Mouse (Mus musculus) hindbrain, embryonic 12.5 days (tissue): Measurements from ENCODE around the gene Map2k1. TPM values are rescaled to one million over a fixed set of nuclear protein-coding genes. Genes with fewer than 3 reads are reported as not detected.
"Not testable (repeated sequence)": the region's sequence is repeated elsewhere in the genome, so short reads cannot be mapped to it uniquely, and the experiment has no call there.

Experiments used
- ATAC-seq: fragments of 200-750 bp; cut with Nextera tagmentation; 2 replicates; pipeline ENCODE4 v1.8.0; 2017; ENCODE audit warnings: moderate TSS enrichment; ENCODE audit not compliant: low FRiP score
- H3K27ac ChIP-seq: fragments of 300-500 bp; sonication (generic); 2 replicates; pipeline ENCODE4 v1.5.1; 2016; ENCODE audit warnings: mild to moderate bottlenecking
- H3K27me3 ChIP-seq: fragments of 300-500 bp; sonication (generic); 2 replicates; pipeline ENCODE4 v1.6.1; 2016; ENCODE audit warnings: mild to moderate bottlenecking
- H3K36me3 ChIP-seq: fragments of 300-500 bp; sonication (generic); 2 replicates; pipeline ENCODE4 v1.6.1; 2016; ENCODE audit warnings: mild to moderate bottlenecking
- H3K4me1 ChIP-seq: fragments of 300-500 bp; sonication (generic); 2 replicates; pipeline ENCODE4 v1.6.1; 2016
- H3K4me2 ChIP-seq: fragments of 300-500 bp; sonication (generic); replicated peaks from 2 replicates; pipeline ENCODE4 v1.6.1; 2016; ENCODE audit warnings: mild to moderate bottlenecking
- H3K4me3 ChIP-seq: fragments of 300-500 bp; sonication (generic); 2 replicates; pipeline ENCODE4 v1.5.1; 2016; ENCODE audit warnings: mild to moderate bottlenecking
- H3K9ac ChIP-seq: fragments of 300-500 bp; sonication (generic); 2 replicates; pipeline ENCODE4 v1.6.1; 2016; ENCODE audit warnings: mild to moderate bottlenecking, moderate library complexity
- H3K9me3 ChIP-seq: fragments of 300-500 bp; sonication (generic); replicated peaks from 2 replicates; pipeline ENCODE4 v1.6.1; 2016; ENCODE audit warnings: mild to moderate bottlenecking
- WGBS: fragments of 180-500 bp; shearing (Covaris S2); methylation state at CpG from one replicate; pipeline ENCODE4 v1.1.7; 2016; 5-methylcytosine and 5-hydroxymethylcytosine counted together
- polyA plus RNA-seq: library from polyadenylated mRNA; unstranded; fragments of >200 nt; fragmentation: Nextera tagmentation; extraction: Ambion mirVana; gene quantifications from 2 replicates; pipeline ENCODE4 v1.2.1, GENCODE M21; 2016

The Map2k1 gene
- polyA plus RNA-seq, 1 experiment from 2014 or later, result 75.0 TPM

DNA sequence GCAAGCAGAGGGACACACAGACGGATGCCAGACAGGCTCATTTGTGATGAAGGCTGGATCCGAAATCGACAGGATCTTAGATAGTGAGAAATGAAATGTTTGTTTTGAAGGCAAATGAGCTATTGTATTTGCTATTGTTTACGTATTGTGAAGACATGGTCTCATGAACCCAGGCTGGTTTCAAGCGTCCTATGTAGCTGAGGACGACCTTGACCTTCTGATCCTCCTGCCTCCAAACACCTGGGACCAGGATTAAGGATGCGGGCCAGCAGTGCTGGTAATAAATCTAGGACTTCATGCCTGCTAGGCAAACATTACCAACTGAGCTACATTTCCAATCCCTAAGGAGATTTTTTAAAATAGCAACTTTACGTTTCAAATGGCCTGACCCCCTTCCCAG lies 55.9 kb downstream of the Map2k1 start:
- no peak overlapping the region for H3K4me3 ChIP-seq
- H3K9ac ChIP-seq, result no peak overlapping the region
- H3K36me3 ChIP-seq, result peaks cover 24% of the 10 kb centered on the region
- H3K4me1 ChIP-seq, result no peaks in the 10 kb centered on the region
- no peaks in the 10 kb centered on the region for H3K9me3 ChIP-seq
- H3K27me3 ChIP-seq, result no peaks in the 10 kb centered on the region
- H3K4me2 ChIP-seq, result no peak overlapping the region
- no peak overlapping the region for H3K27ac ChIP-seq
- no peak for ATAC-seq
- WGBS, result 92% methylated on average over 8 of the region's 8 CpGs

DNA sequence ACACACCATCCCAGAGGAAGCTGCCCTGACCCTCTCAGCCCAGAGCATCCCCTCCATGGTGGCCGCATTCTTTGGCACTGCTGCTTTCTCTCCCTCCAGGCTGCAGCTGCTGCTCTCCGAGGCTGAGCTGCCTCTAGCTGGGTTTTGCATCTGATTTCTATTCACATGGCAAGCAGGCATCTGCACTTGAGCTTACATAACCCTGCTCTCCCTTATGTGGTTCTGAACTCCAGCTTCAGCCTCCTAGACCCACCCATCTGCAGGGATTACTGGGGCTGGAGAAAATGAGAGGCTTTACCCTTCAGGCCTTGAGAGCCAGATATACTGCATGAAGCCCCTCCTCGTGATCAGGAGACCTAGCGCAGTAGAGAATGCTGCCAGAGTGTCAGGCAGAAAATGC lies 57.9 kb downstream of the Map2k1 start:
- no peak overlapping the region for H3K4me3 ChIP-seq
- H3K9ac ChIP-seq, result no peak overlapping the region
- no peak for ATAC-seq

DNA sequence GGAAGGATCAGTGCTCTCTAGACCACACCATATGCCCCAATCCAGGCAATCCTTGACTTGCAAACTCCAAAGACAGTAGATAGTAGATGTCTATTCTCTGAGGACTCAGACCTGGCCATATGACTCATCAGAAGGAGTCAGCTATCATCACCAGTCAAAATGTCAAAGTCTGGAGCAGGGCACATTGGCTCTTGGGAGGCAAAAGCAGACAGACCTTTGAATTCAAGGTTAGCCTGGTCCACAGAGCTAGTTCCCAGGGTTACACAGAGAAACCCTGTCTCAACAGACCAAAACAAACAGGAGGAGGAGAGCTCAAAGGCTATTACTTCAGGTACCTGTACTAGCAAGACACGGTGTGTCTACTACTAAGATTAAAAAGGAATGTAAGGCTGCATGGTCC lies 59.6 kb downstream of the Map2k1 start:
- Histone ChIP-seq H3K27me3 (no peaks in the 10 kb centered on the region), H3K9me3 (no peaks in the 10 kb centered on the region), H3K4me3 (no peak overlapping the region), H3K9ac (no peak overlapping the region), H3K4me2 (no peak overlapping the region), H3K4me1 (no peaks in the 10 kb centered on the region), H3K27ac (no peak overlapping the region), H3K36me3 (peaks cover 39% of the 10 kb centered on the region)
- 97% methylated on average over 1 of the region's 1 CpGs for WGBS
- no peak for ATAC-seq

More for the DNA sequence above, 57.9 kb downstream of the Map2k1 start:
- Histone ChIP-seq H3K4me1 (no peaks in the 10 kb centered on the region), H3K27ac (no peak overlapping the region), H3K4me2 (no peak overlapping the region), H3K9me3 (no peaks in the 10 kb centered on the region), H3K36me3 (peaks cover 35% of the 10 kb centered on the region), H3K27me3 (no peaks in the 10 kb centered on the region)
- 84% methylated on average over 4 of the region's 4 CpGs for WGBS

DNA sequence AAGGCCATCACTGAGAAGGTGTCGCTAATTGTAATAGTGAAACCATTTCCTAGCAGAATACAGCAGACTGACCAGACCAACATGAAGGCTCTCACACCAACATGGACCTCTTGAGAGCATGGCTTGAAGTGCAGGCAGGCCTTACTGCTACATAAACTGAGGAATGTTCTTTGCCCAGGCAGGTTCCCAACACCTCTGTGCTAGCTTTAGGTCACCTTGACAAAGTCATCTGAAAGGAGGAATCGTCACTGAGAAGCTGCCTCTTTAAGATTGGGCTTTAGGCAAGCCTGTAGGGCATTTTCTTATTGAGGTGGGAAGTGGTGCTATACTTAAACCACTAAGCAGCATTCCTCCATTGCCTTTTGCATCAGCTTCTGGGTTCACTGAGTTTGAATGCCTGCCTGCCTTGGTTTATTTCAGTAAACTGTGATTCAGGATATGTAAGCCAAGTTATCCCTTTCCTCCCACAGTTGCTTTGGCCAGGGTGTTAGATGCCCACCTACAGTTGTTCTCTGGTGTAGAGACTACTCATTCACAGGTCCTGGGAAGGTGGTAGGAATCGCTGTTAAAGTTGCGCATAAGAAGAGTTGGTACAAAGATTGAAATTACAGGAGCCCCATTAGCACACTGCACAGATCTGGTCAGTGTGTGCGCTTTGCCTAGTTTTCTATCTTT lies 69.1 kb downstream of the Map2k1 start:
- WGBS, result 94% methylated on average over 5 of the region's 5 CpGs
- Histone ChIP-seq H3K4me2 (no peak overlapping the region), H3K36me3 (peaks cover 59% of the 10 kb centered on the region), H3K9me3 (no peaks in the 10 kb centered on the region), H3K4me3 (no peak overlapping the region), H3K4me1 (peaks cover 8% of the 10 kb centered on the region), H3K27ac (no peak overlapping the region), H3K9ac (no peak overlapping the region), H3K27me3 (no peaks in the 10 kb centered on the region)
- ATAC-seq, result no peak

DNA sequence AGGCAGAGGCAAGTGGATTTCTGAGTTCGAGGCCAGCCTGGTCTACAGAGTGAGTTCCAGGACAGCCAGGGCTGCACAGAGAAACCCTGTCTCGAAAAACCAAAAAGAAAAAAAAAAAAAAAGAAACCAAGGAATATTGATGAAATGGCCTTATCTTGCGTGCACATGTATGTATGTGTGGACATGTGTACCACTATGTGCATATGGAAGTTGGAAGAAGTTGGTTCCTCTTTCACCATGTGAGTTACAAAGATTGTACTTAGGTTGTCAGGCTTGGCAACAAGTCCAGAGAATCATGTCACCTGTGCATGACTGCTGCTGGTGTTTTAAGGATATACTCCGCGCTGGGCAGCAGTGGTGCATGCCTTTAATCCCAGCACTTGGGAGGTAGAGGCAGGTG lies 70.1 kb downstream of the Map2k1 start:
- not testable (repeated sequence) for H3K4me3 ChIP-seq, H3K9me3 ChIP-seq, H3K27me3 ChIP-seq, H3K27ac ChIP-seq, H3K4me1 ChIP-seq, H3K4me2 ChIP-seq, ATAC-seq, H3K9ac ChIP-seq
- WGBS, result 98% methylated on average over 5 of the region's 5 CpGs
- H3K36me3 ChIP-seq, result peaks cover 49% of the 10 kb centered on the region

DNA sequence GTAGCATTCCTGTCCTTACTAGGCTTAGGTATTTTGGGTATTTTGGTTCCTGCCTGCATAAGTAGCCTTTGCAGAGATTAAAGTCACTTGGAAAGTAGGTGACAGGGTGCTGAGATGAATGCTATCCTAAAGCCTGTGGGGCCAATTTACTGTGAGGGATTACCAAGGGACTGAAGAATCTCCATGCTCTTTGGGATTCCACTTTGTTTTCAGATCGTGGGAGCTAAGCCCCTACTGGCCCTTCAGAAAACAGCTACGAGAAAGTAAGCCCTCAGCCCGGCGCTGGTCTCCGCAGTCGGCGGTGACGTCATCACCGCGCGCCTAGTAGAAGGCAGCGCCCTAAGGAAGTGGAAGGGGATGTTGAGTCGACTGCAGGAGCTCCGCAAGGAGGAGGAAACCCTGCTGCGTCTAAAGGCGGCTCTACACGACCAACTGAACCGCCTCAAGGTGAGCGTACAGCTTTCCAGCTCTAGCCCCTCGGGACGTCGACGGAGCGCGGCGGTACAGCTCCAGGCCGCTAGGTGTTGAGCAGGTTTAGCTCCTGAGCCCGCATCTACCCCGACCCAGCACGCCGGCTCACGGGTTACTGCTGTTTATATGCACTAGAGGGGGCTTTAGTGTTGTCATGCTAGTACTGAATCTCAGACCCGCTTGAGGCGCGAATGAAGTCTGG lies 74.3 kb downstream of the Map2k1 start, which contains the start of gene Snapc5:
Snapc5 (plus strand) TSS at position 301 of the 673 bp plus-strand sequence.
- H3K9ac ChIP-seq, result peak within 1 kb of the TSS; percentile 60
- no peaks in the 10 kb centered on the region for H3K27me3 ChIP-seq
- peak; percentile 95 for ATAC-seq
- H3K27ac ChIP-seq, result peak within 1 kb of the TSS; percentile 86
- under 1% methylated on average over 35 of the region's 35 CpGs for WGBS
- H3K4me3 ChIP-seq, result peak within 1 kb of the TSS; percentile 69
- H3K9me3 ChIP-seq, result no peaks in the 10 kb centered on the region
- peaks cover 62% of the 10 kb centered on the region for H3K36me3 ChIP-seq
- H3K4me1 ChIP-seq, result peaks cover 21% of the 10 kb centered on the region
- peak within 1 kb of the TSS; percentile 58 for H3K4me2 ChIP-seq

DNA sequence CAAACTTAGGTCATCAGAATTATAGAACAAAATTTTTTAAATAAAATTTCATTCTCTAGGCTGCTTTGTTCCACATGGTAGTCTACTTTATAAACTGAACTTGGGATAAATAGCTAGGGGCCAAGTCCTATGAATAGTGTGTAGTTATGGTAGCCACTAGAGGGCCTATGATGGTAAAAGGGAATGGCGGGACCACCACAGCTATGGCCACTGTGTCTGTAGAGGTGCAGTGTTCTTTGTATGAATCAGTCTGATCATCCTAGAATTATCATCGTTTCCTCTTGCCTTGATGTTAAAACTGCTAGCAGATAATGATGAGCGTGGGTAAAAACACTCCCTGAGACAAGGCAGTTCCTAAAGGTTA lies 74.8 kb downstream of the Map2k1 start:
- H3K27me3 ChIP-seq, result no peaks in the 10 kb centered on the region
- H3K9ac ChIP-seq, result 0 out of 2 replicates have a peak overlapping the region, but pooled peaks have one; percentile 60
- 39% methylated on average over 3 of the region's 3 CpGs for WGBS
- H3K9me3 ChIP-seq, result no peaks in the 10 kb centered on the region
- peak; percentile 78 for ATAC-seq
- H3K27ac ChIP-seq, result peak overlapping the region; percentile 86
- peak overlapping the region; percentile 69 for H3K4me3 ChIP-seq
- peaks cover 61% of the 10 kb centered on the region for H3K36me3 ChIP-seq
- H3K4me1 ChIP-seq, result peaks cover 23% of the 10 kb centered on the region
- H3K4me2 ChIP-seq, result peak overlapping the region; percentile 58

DNA sequence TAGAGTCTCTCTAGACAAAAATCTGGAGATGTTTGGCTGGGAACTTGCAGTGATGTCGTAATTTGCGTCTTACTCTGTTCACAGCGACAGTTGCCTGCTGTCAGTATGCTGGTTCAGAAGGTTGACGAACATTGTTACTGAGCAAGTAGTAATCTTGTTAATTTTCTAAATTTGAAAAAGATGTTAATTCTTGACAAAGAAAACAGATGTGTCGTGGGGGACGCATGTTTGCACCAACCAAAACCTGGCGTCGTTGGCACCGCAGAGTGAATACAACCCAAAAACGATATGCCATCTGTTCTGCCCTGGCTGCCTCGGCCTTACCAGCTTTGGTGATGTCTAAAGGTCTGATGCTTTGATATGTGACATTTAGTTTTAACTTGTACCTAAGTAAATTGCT lies 78.1 kb downstream of the Map2k1 start:
- no peaks in the 10 kb centered on the region for H3K27me3 ChIP-seq
- WGBS, result 92% methylated on average over 11 of the region's 11 CpGs
- no peak for ATAC-seq
- H3K9ac ChIP-seq, result no peak overlapping the region
- H3K4me1 ChIP-seq, result peaks cover 30% of the 10 kb centered on the region
- no peak overlapping the region for H3K4me3 ChIP-seq
- H3K27ac ChIP-seq, result no peak overlapping the region
- H3K4me2 ChIP-seq, result no peak overlapping the region
- no peaks in the 10 kb centered on the region for H3K9me3 ChIP-seq
- peaks cover 39% of the 10 kb centered on the region for H3K36me3 ChIP-seq

DNA sequence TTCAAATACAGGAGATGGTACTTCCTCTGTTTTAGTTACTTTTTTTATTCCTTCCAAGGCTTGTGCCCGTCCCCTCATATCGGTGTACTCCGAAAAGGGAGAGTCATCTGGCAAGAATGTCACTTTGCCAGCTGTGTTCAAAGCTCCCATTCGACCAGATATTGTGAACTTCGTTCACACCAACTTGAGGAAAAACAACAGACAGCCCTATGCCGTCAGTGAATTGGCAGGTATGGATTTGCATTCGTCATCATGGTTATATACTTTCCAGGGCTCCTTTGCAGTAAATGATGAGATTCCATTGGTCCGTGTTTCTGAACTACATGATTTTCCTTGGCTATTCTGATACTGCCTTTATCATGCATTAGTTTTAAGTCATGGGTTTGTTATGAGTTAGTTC lies 78.7 kb downstream of the Map2k1 start:
- Histone ChIP-seq H3K9me3 (no peaks in the 10 kb centered on the region), H3K27me3 (no peaks in the 10 kb centered on the region), H3K36me3 (peaks cover 37% of the 10 kb centered on the region), H3K4me1 (peaks cover 26% of the 10 kb centered on the region), H3K4me2 (peak overlapping the region; percentile 88; the same call in 1 of the 2 replicates), H3K27ac (no peak overlapping the region), H3K4me3 (no peak overlapping the region; the same call in 1 of the 2 replicates), H3K9ac (no peak overlapping the region)
- ATAC-seq, result no peak
- WGBS, result 76% methylated on average over 8 of the region's 8 CpGs

DNA sequence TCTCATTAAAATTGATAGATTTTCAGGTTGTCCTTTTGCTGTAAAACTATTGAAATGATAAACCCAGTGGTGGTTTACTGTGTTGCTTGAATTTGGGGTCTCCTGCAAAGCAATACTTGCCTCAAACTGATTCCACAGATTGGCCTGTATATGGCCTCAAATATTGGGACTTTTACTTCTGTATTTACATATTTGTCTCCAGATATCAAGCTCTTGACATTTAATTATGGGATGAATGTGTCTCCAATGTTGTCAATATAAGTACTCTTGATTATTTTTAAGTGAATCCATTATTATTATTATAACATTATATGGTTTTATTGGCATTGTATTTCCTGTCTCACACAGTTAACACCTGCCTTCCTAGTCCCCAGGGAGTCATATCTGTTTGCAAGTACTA lies 79.1 kb downstream of the Map2k1 start:
- no peaks in the 10 kb centered on the region for H3K9me3 ChIP-seq
- no peak for ATAC-seq
- H3K4me2 ChIP-seq, result peak overlapping the region; percentile 88
- H3K27ac ChIP-seq, result no peak overlapping the region
- peak overlapping the region; percentile 85 for H3K9ac ChIP-seq
- H3K27me3 ChIP-seq, result no peaks in the 10 kb centered on the region
- H3K36me3 ChIP-seq, result peaks cover 37% of the 10 kb centered on the region
- peak overlapping the region; percentile 92 for H3K4me3 ChIP-seq
- peaks cover 22% of the 10 kb centered on the region for H3K4me1 ChIP-seq

DNA sequence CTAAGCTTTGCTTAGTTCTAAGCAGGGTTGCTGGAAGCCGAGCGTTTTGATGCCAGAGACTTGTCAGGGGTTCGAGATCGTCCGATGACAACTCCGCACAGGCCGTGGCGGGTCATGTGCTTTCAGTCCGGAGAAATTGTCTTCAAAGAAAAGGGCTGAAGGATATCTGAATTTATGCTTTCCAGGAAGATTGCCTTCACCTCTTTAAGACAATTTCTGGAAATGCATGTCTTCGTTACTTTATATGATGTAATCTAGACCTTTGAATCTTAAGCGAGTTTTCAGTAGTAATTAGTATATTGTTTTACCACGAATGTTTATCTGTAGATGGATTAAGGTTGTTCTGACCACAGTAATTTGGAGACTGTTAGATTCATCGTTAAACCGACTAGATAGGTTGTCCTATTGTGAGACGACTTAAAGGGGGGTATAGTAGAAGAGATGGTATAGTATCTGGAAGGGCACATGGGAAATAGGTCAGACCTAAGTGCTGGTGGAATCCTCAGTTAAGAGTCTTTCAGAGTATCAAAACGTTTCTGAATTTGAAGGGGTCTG lies 79.7 kb downstream of the Map2k1 start:
- WGBS, result under 1% methylated on average over 16 of the region's 16 CpGs
- H3K4me2 ChIP-seq, result peak overlapping the region; percentile 88
- ATAC-seq, result no peak
- H3K9ac ChIP-seq, result peak overlapping the region; percentile 85
- no peaks in the 10 kb centered on the region for H3K27me3 ChIP-seq
- H3K36me3 ChIP-seq, result peaks cover 37% of the 10 kb centered on the region
- H3K4me3 ChIP-seq, result peak overlapping the region; percentile 92
- peak overlapping the region; percentile 83 for H3K27ac ChIP-seq
- peaks cover 22% of the 10 kb centered on the region for H3K4me1 ChIP-seq
- no peaks in the 10 kb centered on the region for H3K9me3 ChIP-seq

DNA sequence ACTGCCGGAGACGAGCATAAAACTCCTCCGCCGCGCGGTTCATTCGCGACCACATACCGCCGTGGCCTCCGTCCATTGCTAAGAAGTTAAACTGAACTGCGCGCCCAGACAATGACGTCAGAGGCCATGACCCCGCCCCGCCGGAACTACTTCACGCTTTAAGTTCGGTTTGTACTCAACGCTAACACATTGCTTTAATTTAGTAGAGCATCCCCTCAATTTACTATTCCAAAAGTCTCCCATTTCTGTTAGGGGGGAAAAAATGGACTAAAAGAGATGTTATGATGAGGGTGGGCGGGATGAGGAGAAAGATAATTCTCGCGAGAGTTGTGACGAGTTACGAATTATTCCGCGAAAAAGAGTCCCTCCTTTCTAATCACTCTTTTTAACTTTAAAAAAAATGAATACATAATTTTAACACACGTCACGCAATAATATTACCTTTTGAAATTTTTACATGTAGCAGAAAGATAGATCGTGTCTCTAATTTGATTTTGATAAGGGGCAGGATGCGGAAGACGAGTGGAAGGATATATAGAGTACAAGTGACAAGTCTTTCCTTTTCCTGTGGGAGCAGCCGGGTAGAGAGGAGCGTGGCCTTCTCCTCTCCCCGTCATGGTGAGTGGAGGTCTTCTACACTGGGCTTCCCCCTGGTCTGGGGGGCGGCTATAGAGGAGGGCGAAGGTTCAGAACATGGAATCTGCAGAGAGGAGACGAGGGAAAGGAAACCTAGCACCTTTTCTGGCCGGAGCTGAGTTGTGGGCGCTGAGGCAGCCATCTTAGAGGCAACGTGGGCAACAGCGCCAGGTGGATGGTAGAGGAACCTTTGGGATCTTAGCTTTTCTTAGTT lies 80.4 kb downstream of the Map2k1 start, which contains the start of the genes Zwilch and Rpl4:
Zwilch (minus strand) TSS at position 289 of the 850 bp plus-strand sequence.
Rpl4 (plus strand) TSS at position 560 of the 850 bp plus-strand sequence.
- Histone ChIP-seq H3K9me3 (no peaks in the 10 kb centered on the region), H3K4me3 (peak within 1 kb of the TSS; percentile 92), H3K4me2 (peak within 1 kb of the TSS; percentile 88), H3K9ac (peak within 1 kb of the TSS; percentile 85), H3K4me1 (peaks cover 22% of the 10 kb centered on the region), H3K27ac (peak within 1 kb of the TSS; percentile 83), H3K36me3 (peaks cover 34% of the 10 kb centered on the region), H3K27me3 (no peaks in the 10 kb centered on the region)
- ATAC-seq, result peak; percentile 85
- under 1% methylated on average over 42 of the region's 42 CpGs for WGBS
